Mouse (Mus musculus): ENCODE results near the gene Cdk12.

DNA sequence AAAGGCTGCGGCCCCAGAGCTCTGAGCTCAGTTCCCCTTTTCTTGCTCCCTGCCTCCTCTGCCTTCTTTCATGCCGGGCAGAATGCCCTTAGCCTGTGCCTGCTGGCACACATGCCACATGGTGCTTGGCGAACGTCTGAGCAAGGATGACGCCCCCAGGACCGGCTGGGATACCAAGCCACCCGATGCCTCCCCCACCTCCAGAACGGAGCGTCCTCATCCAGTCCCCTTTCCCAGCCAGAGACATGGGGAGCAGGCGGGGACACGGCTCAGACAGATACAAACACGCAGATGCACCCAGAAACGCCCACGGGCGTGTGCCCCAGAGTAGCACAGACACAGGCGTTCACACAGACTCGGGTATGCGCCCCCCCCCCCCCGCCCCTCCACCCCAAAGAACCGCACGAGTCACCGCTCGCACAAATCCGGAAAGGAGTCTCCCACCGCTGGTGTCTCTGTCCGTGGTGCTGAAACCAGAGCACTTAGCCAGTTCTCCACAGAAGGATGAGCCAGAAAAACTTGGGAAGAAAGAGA is 111.0 kb downstream of the Cdk12 start:
- no peak for TF ChIP-seq TAL1 (IDR thresholded peaks at IDR 0.05; ENCODE audit: low read length)
- no peak for TF ChIP-seq GATA1 (IDR thresholded peaks at IDR 0.05; ENCODE audit: low read length)

Measured in erythroblast, embryonic 14.5 days (primary cell).